Mouse (Mus musculus) cerebellum, adult 2 months (tissue): ENCODE results near the gene Hs3st3a1.

Experiments
- CTCF ChIP-seq: fragments of 200-500 bp; IDR thresholded peaks from 2 replicates; pipeline ENCODE4 v1.5.1; 2011; ENCODE audit warnings: low read depth, mild to moderate bottlenecking, control low read depth, low read length, moderate library complexity, borderline replicate concordance; ENCODE audit not compliant: insufficient read depth
- POLR2A ChIP-seq: fragments of 200-500 bp; IDR thresholded peaks from 2 replicates; pipeline ENCODE4 v1.6.1; 2011; ENCODE audit warnings: low read length, control low read depth, borderline replicate concordance; ENCODE audit not compliant: insufficient read depth

DNA sequence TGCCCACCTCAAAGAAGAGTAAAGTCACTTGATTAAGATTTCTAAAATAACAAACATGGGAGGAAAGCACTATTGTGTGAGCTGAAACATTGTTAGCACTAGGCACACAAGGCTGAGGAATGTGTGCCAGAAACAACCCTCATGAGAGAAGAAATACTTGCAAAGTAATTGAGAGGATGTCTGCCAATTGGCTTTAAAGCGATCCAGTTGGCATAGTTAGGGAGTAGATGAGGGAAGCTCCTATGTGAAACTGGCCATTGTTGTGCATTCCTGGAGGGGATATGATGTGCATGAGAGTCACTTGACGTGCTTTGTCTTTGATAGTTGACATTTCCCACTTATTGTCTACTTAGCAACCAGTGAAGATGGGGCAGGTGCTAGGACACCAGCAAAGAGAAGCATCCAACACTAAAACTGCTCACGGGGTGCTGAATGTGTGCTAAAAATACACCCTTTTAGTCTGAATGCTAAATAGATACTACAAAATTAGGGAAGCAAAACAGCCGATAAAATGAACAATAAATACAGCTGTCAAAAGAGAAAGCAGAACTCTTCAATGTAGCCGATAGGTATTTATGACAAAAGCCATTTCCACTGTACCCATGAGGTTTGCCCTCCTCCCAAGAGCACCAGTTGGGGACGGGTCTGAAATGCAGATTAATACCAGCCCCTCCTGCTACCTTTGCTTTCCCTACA lies 83.2 kb downstream of the Hs3st3a1 start:
- TF ChIP-seq CTCF (no peak), POLR2A (no peak)
